8 mouse cellular contexts compared by ENCODE assay signal in genomic region chr2:118479550-118479909, GRCm38 (mm10). TPM values are rescaled to one million over a fixed set of nuclear protein-coding genes. Genes with fewer than 3 reads are reported as not detected.
A peak's percentile ranks its signal among the peaks of the same experiment; 100 is the strongest.
DNase-seq lines count a peak whose midpoint lies in the region; ATAC-seq and TF ChIP-seq lines count a peak whose summit lies in the region.

Srp14 (minus strand) TSS chr2:118479711.

- TF ChIP-seq EP300 in MEL (IDR thresholded peaks at IDR 0.05; ENCODE audit: low read depth in 1 of 2, low read length in 2 of 2) = no peak

- H3K79me2 ChIP-seq in MEL (ENCODE audit: control insufficient read depth, insufficient read depth, low read length, poor library complexity) = peaks cover 18% of the 10 kb centered on the region

- ATAC-seq in forebrain, postnatal 0 days = peak; percentile 99
- ATAC-seq in lung, embryonic 15.5 days (ENCODE audit: borderline replicate concordance, extremely low read depth, low FRiP score, low TSS enrichment) = peak; percentile 92

- H3K9me3 ChIP-seq in MEL (replicated peaks; ENCODE audit: insufficient read depth, low read length) = no peaks in the 10 kb centered on the region
- no peaks in the 10 kb centered on the region for H3K9me3 ChIP-seq in forebrain, postnatal 0 days (ENCODE audit: low read length)
- no peaks in the 10 kb centered on the region for H3K9me3 ChIP-seq in lung, embryonic 15.5 days

- peak within 1 kb of the TSS; percentile 74 for H3K27ac ChIP-seq in MEL (ENCODE audit: control insufficient read depth, low read depth, low read length)
- H3K27ac ChIP-seq in cerebellum, adult 2 months (ENCODE audit: insufficient read depth, low read length) = peak within 1 kb of the TSS; percentile 23; the same call in 1 of the 2 replicates
- peak within 1 kb of the TSS; percentile 78 for H3K27ac ChIP-seq in forebrain, postnatal 0 days (ENCODE audit: low read depth, low read length)
- H3K27ac ChIP-seq in lung, embryonic 15.5 days = peak within 1 kb of the TSS; percentile 85

- H3K9ac ChIP-seq in MEL (ENCODE audit: control insufficient read depth, low read depth, low read length, poor library complexity, severe bottlenecking) = peak within 1 kb of the TSS; percentile 95
- peak within 1 kb of the TSS; percentile 87 for H3K9ac ChIP-seq in forebrain, postnatal 0 days
- H3K9ac ChIP-seq in lung, embryonic 15.5 days = peak within 1 kb of the TSS; percentile 77

- peak; percentile 97 for DNase-seq in MEL (ENCODE audit: low read depth, low spot score)
- DNase-seq in cerebellum, adult 2 months = peak; percentile 93 to 94
- DNase-seq in forebrain, postnatal 0 days = peak; percentile 97
- DNase-seq in heart, postnatal 4 days = peak; percentile 94
- DNase-seq in layer of hippocampus, adult 8-10 months (ENCODE audit: low spot score in 2 of 2) = peak; percentile 85 to 89
- peak; percentile 87 for DNase-seq in ovary, adult 18-20 months (ENCODE audit: low spot score)
- DNase-seq in thymus, postnatal 0 days (ENCODE audit: low spot score) = peak; percentile 98

- under 1% methylated on average over 35 of the region's 35 CpGs for WGBS in cerebellum, adult 2 months
- under 1% methylated on average over 35 of the region's 35 CpGs for WGBS in forebrain, postnatal 0 days
- WGBS in lung, embryonic 15.5 days = under 1% methylated on average over 35 of the region's 35 CpGs

- H3K36me3 ChIP-seq in MEL (ENCODE audit: control insufficient read depth in 1 of 2, insufficient read depth in 2 of 2, low read length in 2 of 2) = peaks cover 5 to 16% of the 10 kb centered on the region in 2 experiments
- H3K36me3 ChIP-seq in forebrain, postnatal 0 days (ENCODE audit: insufficient read depth) = peaks cover 19% of the 10 kb centered on the region
- peaks cover 25% of the 10 kb centered on the region for H3K36me3 ChIP-seq in lung, embryonic 15.5 days

- TF ChIP-seq CTCF in MEL (IDR thresholded peaks at IDR 0.05 in 2 of 3, conservative IDR thresholded peaks at IDR 0.05 in 1 of 3; ENCODE audit: control insufficient read depth in 1 of 3, insufficient read depth in 1 of 3, low read depth in 2 of 3, low read length in 3 of 3, poor library complexity in 1 of 3, severe bottlenecking in 1 of 3) = no peak
- TF ChIP-seq CTCF in cerebellum, adult 2 months (IDR thresholded peaks at IDR 0.05; ENCODE audit: borderline replicate concordance, insufficient read depth, low read depth, low read length) = no peak
- TF ChIP-seq CTCF in forebrain, postnatal 0 days (IDR thresholded peaks at IDR 0.05; ENCODE audit: low read depth) = peak; percentile 36; the same call in 1 of the 2 replicates

- TF ChIP-seq POLR2A in MEL (IDR thresholded peaks at IDR 0.05; ENCODE audit: control insufficient read depth in 1 of 2, insufficient read depth in 1 of 2, low read depth in 1 of 2, low read length in 2 of 2, poor library complexity in 1 of 2) = peak; percentile 84 to 91
- peak; percentile 95 for TF ChIP-seq POLR2A in cerebellum, adult 2 months (IDR thresholded peaks at IDR 0.05; ENCODE audit: borderline replicate concordance, insufficient read depth, low read length)

- H3K4me3 ChIP-seq in MEL (ENCODE audit: control insufficient read depth in 1 of 2, insufficient read depth in 1 of 2, low read depth in 2 of 2, low read length in 2 of 2) = peak within 1 kb of the TSS; percentile 78 to 88
- H3K4me3 ChIP-seq in cerebellum, adult 2 months (replicated peaks; ENCODE audit: insufficient read depth, low read depth, low read length) = peak within 1 kb of the TSS; percentile 67
- H3K4me3 ChIP-seq in forebrain, postnatal 0 days (ENCODE audit: low read depth, low read length) = peak within 1 kb of the TSS; percentile 94
- H3K4me3 ChIP-seq in lung, embryonic 15.5 days = peak within 1 kb of the TSS; percentile 63

- peak within 1 kb of the TSS; percentile 81 for H3K4me2 ChIP-seq in forebrain, postnatal 0 days (ENCODE audit: low read depth)
- peak within 1 kb of the TSS; percentile 77 for H3K4me2 ChIP-seq in lung, embryonic 15.5 days

- TF ChIP-seq RAD21 in MEL (IDR thresholded peaks at IDR 0.05; ENCODE audit: low read depth, low read length) = no peak

- H3K4me1 ChIP-seq in MEL (ENCODE audit: control insufficient read depth in 1 of 2, insufficient read depth in 2 of 2, low read length in 2 of 2) = peaks cover 3 to 13% of the 10 kb centered on the region in 2 experiments
- peaks cover 5% of the 10 kb centered on the region for H3K4me1 ChIP-seq in cerebellum, adult 2 months (ENCODE audit: control insufficient read depth, insufficient read depth, low read length)
- peaks cover 4% of the 10 kb centered on the region; the same call in 1 of the 2 replicates for H3K4me1 ChIP-seq in forebrain, postnatal 0 days (ENCODE audit: insufficient read depth)
- peaks cover 14% of the 10 kb centered on the region for H3K4me1 ChIP-seq in lung, embryonic 15.5 days

- no peaks in the 10 kb centered on the region for H3K27me3 ChIP-seq in MEL (ENCODE audit: control insufficient read depth in 1 of 2, insufficient read depth in 2 of 2, low read length in 2 of 2)
- H3K27me3 ChIP-seq in cerebellum, adult 2 months (ENCODE audit: control insufficient read depth, insufficient read depth, low read length) = no peaks in the 10 kb centered on the region
- no peaks in the 10 kb centered on the region for H3K27me3 ChIP-seq in forebrain, postnatal 0 days (ENCODE audit: insufficient read depth, low read length)
- no peaks in the 10 kb centered on the region for H3K27me3 ChIP-seq in lung, embryonic 15.5 days

TF ChIP-seq in MEL, 35 proteins besides CTCF, POLR2A, EP300 and RAD21:
- TF ChIP-seq TCF12 (IDR thresholded peaks at IDR 0.05; ENCODE audit: low read depth, low read length) (peak; percentile 52), POLR2AphosphoS5 (IDR thresholded peaks at IDR 0.05; ENCODE audit: borderline replicate concordance, low read depth, low read length) (no peak), MAX (IDR thresholded peaks at IDR 0.05; ENCODE audit: low read length) (no peak), MAFK (IDR thresholded peaks at IDR 0.05; ENCODE audit: borderline replicate concordance, low read depth, low read length) (no peak), USF2 (IDR thresholded peaks at IDR 0.05; ENCODE audit: borderline replicate concordance in 1 of 2, insufficient read depth in 1 of 2, low read depth in 1 of 2, low read length in 2 of 2) (no peak), NRF1 (IDR thresholded peaks at IDR 0.05; ENCODE audit: insufficient read depth, low read depth, low read length, poor library complexity, severe bottlenecking) (peak; percentile 81), ZKSCAN1 (IDR thresholded peaks at IDR 0.05; ENCODE audit: low read depth, low read length) (no peak), POLR2AphosphoS2 (IDR thresholded peaks at IDR 0.05; ENCODE audit: low read length) (peak; percentile 86), SMC3 (IDR thresholded peaks at IDR 0.05; ENCODE audit: low read depth, low read length) (no peak), MAZ (IDR thresholded peaks at IDR 0.05; ENCODE audit: low read depth, low read length) (no peak), ELF1 (IDR thresholded peaks at IDR 0.05; ENCODE audit: low read depth, low read length) (peak; percentile 80), BHLHE40 (IDR thresholded peaks at IDR 0.05; ENCODE audit: borderline replicate concordance, low read depth, low read length) (no peak), MEF2A (IDR thresholded peaks at IDR 0.05; ENCODE audit: extremely low read depth, insufficient replicate concordance, low read depth, low read length, poor library complexity, severe bottlenecking) (no peak), KAT2A (conservative IDR thresholded peaks at IDR 0.05; ENCODE audit: low read depth, low read length) (no peak; the same call in 1 of the 2 replicates), GABPA (IDR thresholded peaks at IDR 0.05; ENCODE audit: low read depth, low read length) (no peak), ETS1 (IDR thresholded peaks at IDR 0.05; ENCODE audit: low read depth, low read length) (no peak), SIN3A (IDR thresholded peaks at IDR 0.05; ENCODE audit: low read length) (peak; percentile 74), JUND (IDR thresholded peaks at IDR 0.05; ENCODE audit: low read depth, low read length) (no peak), TBP (IDR thresholded peaks at IDR 0.05; ENCODE audit: low read depth, low read length) (peak; percentile 29; the same call in 1 of the 2 replicates), E2F4 (IDR thresholded peaks at IDR 0.05; ENCODE audit: borderline replicate concordance, low read depth, low read length) (no peak), RCOR1 (IDR thresholded peaks at IDR 0.05; ENCODE audit: low read depth, low read length) (no peak), ZMIZ1 (IDR thresholded peaks at IDR 0.05; ENCODE audit: low read depth, low read length) (peak; percentile 88), UBTF (IDR thresholded peaks at IDR 0.05; ENCODE audit: borderline replicate concordance, insufficient read depth, low read depth, low read length) (no peak), ZC3H11A (IDR thresholded peaks at IDR 0.05; ENCODE audit: low read depth, low read length) (no peak), ZNF384 (IDR thresholded peaks at IDR 0.05; ENCODE audit: low read depth, low read length) (no peak), NELFE (IDR thresholded peaks at IDR 0.05; ENCODE audit: low read depth, low read length) (peak; percentile 91), CHD2 (IDR thresholded peaks at IDR 0.05; ENCODE audit: low read length) (no peak), TAL1 (IDR thresholded peaks at IDR 0.05; ENCODE audit: low read length) (no peak), MXI1 (IDR thresholded peaks at IDR 0.05; ENCODE audit: low read depth, low read length) (peak; percentile 76), GATA1 (IDR thresholded peaks at IDR 0.05; ENCODE audit: low read depth, low read length) (no peak), USF1 (IDR thresholded peaks at IDR 0.05; ENCODE audit: low read depth, low read length) (no peak), HCFC1 (IDR thresholded peaks at IDR 0.05; ENCODE audit: low read depth, low read length) (peak; percentile 82)

RNA-seq across cellular contexts. Expression of gene Srp14, which starts in this region (rescaled TPM):
- 231 and 235 TPM in 2 replicates for total RNA-seq in MEL (2012; rRNA removed)
- polyA plus RNA-seq in MEL (2012; ENCODE audit: insufficient read depth in 1 of 2, insufficient read length in 2 of 2, low read depth in 1 of 2, low replicate concordance in 2 of 2, missing spikeins in 1 of 2) = 100 to 1,000 TPM in 1 of 2 experiments, not detected in 1; 272 TPM
- polyA plus RNA-seq in cerebellum, adult 2 months (2012; rRNA removed) = 219 and 221 TPM in 2 replicates
- 180 and 252 TPM in 2 replicates for total RNA-seq in forebrain, postnatal 0 days (2014; rRNA removed)
- polyA plus RNA-seq in forebrain, postnatal 0 days (2015; fragmentation: Nextera tagmentation; extraction: Ambion mirVana) = 357 and 411 TPM in 2 replicates
- total RNA-seq in heart, postnatal 4 days (2021) = 100 to 1,000 TPM; 104 to 111 TPM
- 100 to 1,000 TPM; 174 to 183 (median 182) TPM for total RNA-seq in layer of hippocampus, adult 8-10 months (2022)
- polyA plus RNA-seq in lung, embryonic 15.5 days (2015; fragmentation: Nextera tagmentation; extraction: Ambion mirVana) = 238 and 244 TPM in 2 replicates
- polyA plus RNA-seq in thymus, postnatal 0 days (2015; fragmentation: Nextera tagmentation; extraction: Ambion mirVana) = 372 and 403 TPM in 2 replicates

Comparison
In these comparisons a context has a peak if more than half of its experiments do, and no peak if none do; other contexts are left out.
1. Peak in every context shown above with its lines: DNase-seq, ATAC-seq, H3K4me3 ChIP-seq and H3K27ac ChIP-seq.
2. H3K27ac ChIP-seq: peak in every context shown above with its lines; median percentile 85 in lung, embryonic 15.5 days; 78 in forebrain, postnatal 0 days; 74 in MEL; 23 in cerebellum, adult 2 months.